Mouse (Mus musculus) intestine, embryonic 14.5 days (tissue): Measurements from ENCODE around the gene Myl9. TPM values are rescaled to one million over a fixed set of nuclear protein-coding genes. Genes with fewer than 3 reads are reported as not detected.

Experiments
- ATAC-seq: fragments of 200-750 bp; cut with Nextera tagmentation; replicated peaks from 2 replicates; pipeline ENCODE4 v1.8.0; 2017; ENCODE audit warnings: low read depth, moderate number of reproducible peaks, moderate TSS enrichment, moderate library complexity; ENCODE audit not compliant: low FRiP score, low TSS enrichment
- DNase-seq: peaks from one replicate; pipeline ENCODE4 v3.0.0-alpha.2; 2018; ENCODE audit warnings: low spot score
- H3K27ac ChIP-seq: fragments of 300-500 bp; sonication (generic); 2 replicates; pipeline ENCODE4 v1.5.1; 2014; ENCODE audit warnings: low read depth, mild to moderate bottlenecking, control low read depth
- H3K27me3 ChIP-seq: fragments of 300-500 bp; sonication (generic); replicated peaks from 2 replicates; pipeline ENCODE4 v1.6.1; 2014; ENCODE audit warnings: low read length, control low read depth; ENCODE audit not compliant: control insufficient read depth, insufficient read depth
- H3K36me3 ChIP-seq: fragments of 300-500 bp; sonication (generic); 2 replicates; pipeline ENCODE4 v1.6.1; 2014; ENCODE audit warnings: low read length, control low read depth; ENCODE audit not compliant: control insufficient read depth, insufficient read depth
- H3K4me1 ChIP-seq: fragments of 300-500 bp; sonication (generic); replicated peaks from 2 replicates; pipeline ENCODE4 v1.6.1; 2014; ENCODE audit warnings: low read length, control low read depth, mixed read lengths; ENCODE audit not compliant: control insufficient read depth, insufficient read depth
- H3K4me2 ChIP-seq: fragments of 300-500 bp; sonication (generic); 2 replicates; pipeline ENCODE4 v1.6.1; 2014; ENCODE audit warnings: low read length
- H3K4me3 ChIP-seq: fragments of 300-500 bp; sonication (generic); 2 replicates; pipeline ENCODE4 v1.5.1; 2014; ENCODE audit warnings: low read depth, low read length, control low read depth, mixed read lengths
- H3K9ac ChIP-seq: fragments of 300-500 bp; sonication (generic); 2 replicates; pipeline ENCODE4 v1.6.1; 2014; ENCODE audit warnings: mild to moderate bottlenecking, low read length
- H3K9me3 ChIP-seq: fragments of 300-500 bp; sonication (generic); 2 replicates; pipeline ENCODE4 v1.6.1; 2016; ENCODE audit warnings: low read length, control low read depth; ENCODE audit not compliant: control insufficient read depth
- WGBS: fragments of 180-500 bp; shearing (Covaris S2); extraction: QIAGEN DNeasy Blood & Tissue Kit; methylation state at CpG from one replicate; pipeline ENCODE4 v1.1.7; 2014; 5-methylcytosine and 5-hydroxymethylcytosine counted together
- polyA plus RNA-seq: library from polyadenylated mRNA; unstranded; fragments of >200 nt; fragmentation: Nextera tagmentation; extraction: Ambion mirVana; gene quantifications from 2 replicates; pipeline ENCODE4 v1.2.1, GENCODE M21; 2014

Gene Myl9
- 1,449 and 1,579 TPM in 2 replicates for polyA plus RNA-seq

DNA sequence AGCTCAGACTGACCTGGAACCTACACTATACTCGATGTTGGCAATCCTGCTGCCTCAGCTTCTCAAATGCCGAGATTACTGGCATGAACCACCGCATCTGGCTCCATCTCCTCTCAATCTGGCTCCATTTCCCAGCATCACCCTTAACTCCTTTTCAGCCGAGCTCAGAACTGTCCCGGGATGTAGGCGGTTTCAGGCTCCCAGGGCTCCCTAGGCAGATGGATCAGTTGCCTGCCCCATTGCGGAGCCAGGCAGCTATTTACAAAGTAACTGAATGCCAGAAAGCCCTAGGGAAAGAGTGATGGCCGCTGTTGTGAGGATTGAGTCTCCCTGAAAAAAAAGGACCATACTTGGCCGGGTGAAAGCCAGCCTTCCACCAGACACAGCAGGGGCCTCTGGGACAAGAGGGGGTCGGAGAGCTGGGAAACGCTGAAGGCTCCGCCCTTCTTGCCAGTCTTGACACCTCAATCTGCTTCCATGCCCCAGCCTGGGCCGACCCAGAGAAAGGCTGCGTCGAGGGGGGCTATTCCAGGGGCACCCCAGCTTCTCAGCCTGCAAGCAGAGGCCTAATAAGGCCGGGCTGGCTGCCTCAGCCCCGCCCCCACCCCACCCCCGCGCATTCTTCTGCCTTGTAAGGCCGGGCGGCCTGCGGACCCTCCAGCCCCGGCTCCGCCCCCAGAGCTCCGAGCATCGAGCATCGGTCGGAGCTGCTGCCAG is at the start of gene Myl9:
Myl9 (plus strand) TSS at position 683 of the 717 bp plus-strand sequence.
- H3K27me3 ChIP-seq: no peaks in the 10 kb centered on the region
- H3K27ac ChIP-seq: peak within 1 kb of the TSS; percentile 94
- H3K4me1 ChIP-seq: peaks cover 16% of the 10 kb centered on the region
- WGBS: 4% methylated on average over 28 of the region's 28 CpGs
- 0 out of 2 replicates have a peak, but pooled peaks cover 12% of the 10 kb centered on the region for H3K36me3 ChIP-seq
- H3K4me2 ChIP-seq: peak within 1 kb of the TSS; percentile 49
- peak within 1 kb of the TSS; percentile 42 for H3K4me3 ChIP-seq
- peak; percentile 87 for ATAC-seq
- no peaks in the 10 kb centered on the region for H3K9me3 ChIP-seq
- peak; percentile 86 for DNase-seq
- H3K9ac ChIP-seq: peak within 1 kb of the TSS; percentile 63

DNA sequence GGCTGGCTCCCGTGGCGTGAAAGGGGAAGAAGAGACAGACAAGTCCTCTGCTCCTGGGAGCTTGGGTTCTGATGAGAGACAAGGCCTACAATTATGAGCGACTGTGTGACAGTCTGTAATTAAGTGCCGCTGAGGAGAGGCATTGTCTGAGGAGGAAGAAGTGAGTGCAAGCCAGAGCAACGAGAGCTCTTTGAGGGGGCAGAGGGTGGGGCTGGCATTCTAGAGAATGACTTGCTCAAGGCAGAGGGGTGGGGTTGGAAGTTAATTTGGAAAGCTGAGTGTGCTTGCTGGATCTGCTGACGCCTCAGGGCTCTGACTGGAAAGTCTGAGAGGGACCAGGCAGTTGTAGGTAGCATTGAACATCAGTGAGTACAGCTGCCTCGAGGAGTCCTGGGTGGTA is 48.9 kb upstream of the Myl9 start:
- no peak; the same call in 1 of the 2 replicates for ATAC-seq
- H3K4me1 ChIP-seq: peaks cover 61% of the 10 kb centered on the region

GRCm38 (mm10) chr2:156726878-156727277 is 48.3 kb upstream of the Myl9 start:
- ATAC-seq: no peak
- no peak for DNase-seq
- H3K27ac ChIP-seq: peak overlapping the region; percentile 34; the same call in 1 of the 2 replicates
- no peaks in the 10 kb centered on the region for H3K9me3 ChIP-seq
- 0 out of 2 replicates have a peak overlapping the region, but pooled peaks have one; percentile 8 for H3K4me2 ChIP-seq
- H3K9ac ChIP-seq: no peak overlapping the region
- no peaks in the 10 kb centered on the region for H3K27me3 ChIP-seq
- H3K36me3 ChIP-seq: no peaks in the 10 kb centered on the region
- H3K4me1 ChIP-seq: peaks cover 63% of the 10 kb centered on the region
- WGBS: 49% methylated on average over 3 of the region's 3 CpGs
- H3K4me3 ChIP-seq: no peak overlapping the region

More for the DNA sequence above, 48.9 kb upstream of the Myl9 start:
- H3K36me3 ChIP-seq: no peaks in the 10 kb centered on the region
- H3K9me3 ChIP-seq: no peaks in the 10 kb centered on the region
- H3K4me3 ChIP-seq: no peak overlapping the region
- WGBS: 39% methylated on average over 7 of the region's 7 CpGs
- no peaks in the 10 kb centered on the region for H3K27me3 ChIP-seq
- 0 out of 2 replicates have a peak overlapping the region, but pooled peaks have one; percentile 8 for H3K4me2 ChIP-seq
- peak overlapping the region; percentile 34; the same call in 1 of the 2 replicates for H3K27ac ChIP-seq
- no peak overlapping the region for H3K9ac ChIP-seq
- no peak for DNase-seq

- Histone ChIP-seq H3K27ac (peak overlapping the region; percentile 62), H3K4me3 (no peak overlapping the region), H3K36me3 (no peaks in the 10 kb centered on the region), H3K9ac (0 out of 2 replicates have a peak overlapping the region, but pooled peaks have one; percentile 2), H3K4me1 (peaks cover 52% of the 10 kb centered on the region), H3K27me3 (no peaks in the 10 kb centered on the region), H3K9me3 (no peaks in the 10 kb centered on the region), H3K4me2 (peak overlapping the region; percentile 13; the same call in 1 of the 2 replicates)
- WGBS: 58% methylated on average over 9 of the region's 10 CpGs
- peak; percentile 37 for ATAC-seq
- DNase-seq: no peak
These were observed 45.4 kb upstream of the Myl9 start for GRCm38 (mm10) chr2:156729537-156730469.

- Histone ChIP-seq H3K4me3 (no peak overlapping the region), H3K27me3 (no peaks in the 10 kb centered on the region), H3K4me2 (peak overlapping the region; percentile 13; the same call in 1 of the 2 replicates), H3K27ac (peak overlapping the region; percentile 62), H3K36me3 (no peaks in the 10 kb centered on the region), H3K9me3 (no peaks in the 10 kb centered on the region), H3K4me1 (peaks cover 45% of the 10 kb centered on the region), H3K9ac (no peak overlapping the region)
- DNase-seq (no peak), ATAC-seq (no peak; the same call in none of the 2 replicates)
- WGBS: 76% methylated on average over 12 of the region's 12 CpGs
These were observed 44.7 kb upstream of the Myl9 start for GRCm38 (mm10) chr2:156730501-156730921.

DNA sequence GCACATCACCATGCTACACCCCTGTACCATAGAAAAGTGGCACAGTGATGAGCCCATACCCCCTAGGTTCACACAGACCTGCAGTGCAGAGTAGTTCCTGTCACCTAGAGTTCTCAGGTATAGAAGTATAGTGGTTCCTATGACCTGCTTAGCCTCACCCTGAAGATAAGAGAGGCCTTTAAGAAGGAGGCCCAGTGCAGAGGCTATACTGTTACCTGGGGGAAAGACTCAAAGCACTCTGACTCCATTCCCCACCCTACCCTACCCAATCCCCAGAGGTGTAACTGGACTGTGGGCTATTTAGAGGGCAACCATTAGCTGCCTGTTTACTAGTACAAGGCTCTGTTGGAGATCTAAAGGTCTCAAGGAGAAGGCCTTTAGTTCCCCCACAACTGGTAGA is 43.6 kb upstream of the Myl9 start:
- Histone ChIP-seq H3K27ac (no peak overlapping the region), H3K9ac (no peak overlapping the region), H3K9me3 (no peaks in the 10 kb centered on the region), H3K36me3 (no peaks in the 10 kb centered on the region), H3K27me3 (no peaks in the 10 kb centered on the region), H3K4me3 (no peak overlapping the region), H3K4me2 (no peak overlapping the region), H3K4me1 (peaks cover 43% of the 10 kb centered on the region)
- DNase-seq: no peak
- ATAC-seq: no peak

- no peak overlapping the region for H3K4me2 ChIP-seq
- H3K36me3 ChIP-seq: no peaks in the 10 kb centered on the region
- H3K4me3 ChIP-seq: no peak overlapping the region
- no peaks in the 10 kb centered on the region for H3K27me3 ChIP-seq
- H3K27ac ChIP-seq: no peak overlapping the region
- peaks cover 37% of the 10 kb centered on the region for H3K4me1 ChIP-seq
- 57% methylated on average over 6 of the region's 6 CpGs for WGBS
- ATAC-seq (no peak), DNase-seq (no peak)
- no peaks in the 10 kb centered on the region for H3K9me3 ChIP-seq
- no peak overlapping the region for H3K9ac ChIP-seq
These were observed 43.1 kb upstream of the Myl9 start for GRCm38 (mm10) chr2:156732109-156732508.

GRCm38 (mm10) chr2:156735761-156736335 is 39.4 kb upstream of the Myl9 start:
- H3K36me3 ChIP-seq: no peaks in the 10 kb centered on the region
- H3K27me3 ChIP-seq: no peaks in the 10 kb centered on the region
- no peaks in the 10 kb centered on the region for H3K9me3 ChIP-seq
- H3K4me3 ChIP-seq: no peak overlapping the region
- no peak for DNase-seq
- 73% methylated on average over 3 of the region's 3 CpGs for WGBS
- H3K27ac ChIP-seq: no peak overlapping the region
- H3K9ac ChIP-seq: no peak overlapping the region
- ATAC-seq: no peak
- H3K4me1 ChIP-seq: peaks cover 20% of the 10 kb centered on the region
- no peak overlapping the region for H3K4me2 ChIP-seq
